Mouse (Mus musculus): Measurements from ENCODE around the gene Mrpl43. TPM values are rescaled to one million over a fixed set of nuclear protein-coding genes. Genes with fewer than 3 reads are reported as not detected.

Gene Mrpl43
- polyA plus RNA-seq, 1 experiment: 86.5 TPM

- 58% methylated on average over 20 of the region's 20 CpGs for WGBS
- H3K36me3 ChIP-seq (ENCODE audit: control insufficient read depth, insufficient read depth, low read length): no peaks in the 10 kb centered on the region
- H3K27ac ChIP-seq (ENCODE audit: insufficient read depth, low read depth, low read length): no peak overlapping the region; the same call in 1 of the 2 replicates
- DNase-seq: peak; percentile 92
- H3K4me3 ChIP-seq (ENCODE audit: insufficient read depth, low read depth, low read length): peak overlapping the region; percentile 98; the same call in 1 of the 2 replicates
- no peak for TF ChIP-seq POLR2A (IDR thresholded peaks at IDR 0.05; ENCODE audit: low read depth, low read length)
- no peak for TF ChIP-seq CTCF (conservative IDR thresholded peaks at IDR 0.05; ENCODE audit: insufficient read depth, insufficient read length, low read depth, low read length)
- H3K4me1 ChIP-seq (ENCODE audit: control insufficient read depth, insufficient read depth, low read length): peaks cover 19% of the 10 kb centered on the region
- H3K27me3 ChIP-seq (replicated peaks; ENCODE audit: control insufficient read depth, insufficient read depth, low read length): no peaks in the 10 kb centered on the region
Measured at GRCm38 (mm10) chr19:45007425-45008191, 1.4 kb upstream of the Mrpl43 start.

DNA sequence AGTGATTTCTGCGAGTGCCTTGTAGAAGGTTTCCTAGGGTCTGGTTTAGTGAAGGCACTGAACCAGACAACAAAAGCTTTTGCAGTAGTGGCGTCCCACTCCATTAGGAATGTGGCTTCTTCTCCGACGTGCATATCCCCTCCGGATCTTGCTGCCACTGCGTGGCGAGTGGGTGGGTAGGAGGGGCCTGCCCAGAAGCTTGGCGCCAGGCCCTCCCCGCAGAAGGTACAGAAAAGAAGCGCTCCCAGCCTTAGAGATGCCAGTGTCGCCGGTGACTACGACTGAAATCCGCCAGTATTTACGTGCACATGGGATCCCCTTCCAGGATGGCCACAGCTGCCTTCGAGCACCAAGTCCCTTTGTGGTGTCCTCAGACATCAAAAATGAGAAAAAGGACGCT lies 779 bp upstream of the Mrpl43 start:
- WGBS: 20% methylated on average over 17 of the region's 17 CpGs
- DNase-seq: no peak
- Histone ChIP-seq H3K4me1 (ENCODE audit: control insufficient read depth, insufficient read depth, low read length) (peaks cover 19% of the 10 kb centered on the region), H3K27ac (ENCODE audit: insufficient read depth, low read depth, low read length) (no peak overlapping the region; the same call in 1 of the 2 replicates), H3K36me3 (ENCODE audit: control insufficient read depth, insufficient read depth, low read length) (no peaks in the 10 kb centered on the region), H3K27me3 (replicated peaks; ENCODE audit: control insufficient read depth, insufficient read depth, low read length) (no peaks in the 10 kb centered on the region), H3K4me3 (ENCODE audit: insufficient read depth, low read depth, low read length) (peak overlapping the region; percentile 98)
- TF ChIP-seq POLR2A (IDR thresholded peaks at IDR 0.05; ENCODE audit: low read depth, low read length): no peak
- no peak for TF ChIP-seq CTCF (conservative IDR thresholded peaks at IDR 0.05; ENCODE audit: insufficient read depth, insufficient read length, low read depth, low read length)

DNA sequence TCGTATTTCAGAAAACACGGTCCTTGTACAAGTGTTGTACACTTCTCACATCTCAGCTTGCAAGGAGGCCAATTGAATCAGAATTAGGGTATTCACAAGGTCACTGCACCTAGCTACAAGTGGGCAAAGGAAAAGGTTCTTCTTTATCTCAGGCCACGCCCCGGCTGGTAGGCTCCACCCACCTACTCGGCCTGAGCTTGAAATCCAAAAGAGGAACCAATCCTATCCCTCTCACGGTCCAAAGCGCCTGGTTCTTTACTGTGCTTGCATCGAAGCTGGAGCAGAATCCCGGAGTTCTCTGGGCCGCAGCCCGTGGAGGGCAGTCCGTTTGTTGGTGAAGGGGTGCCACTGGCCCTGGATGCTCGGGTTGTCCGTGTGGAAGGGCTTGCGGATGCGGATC lies 798 bp downstream of the Mrpl43 start, which contains the start of gene Twnk:
TSS of gene Twnk (plus strand) at position 220 of the 400 bp plus-strand sequence.
- Histone ChIP-seq H3K27me3 (replicated peaks; ENCODE audit: control insufficient read depth, insufficient read depth, low read length) (no peaks in the 10 kb centered on the region), H3K27ac (ENCODE audit: insufficient read depth, low read depth, low read length) (peak within 1 kb of the TSS; percentile 92), H3K4me3 (ENCODE audit: insufficient read depth, low read depth, low read length) (peak within 1 kb of the TSS; percentile 98), H3K36me3 (ENCODE audit: control insufficient read depth, insufficient read depth, low read length) (no peaks in the 10 kb centered on the region), H3K4me1 (ENCODE audit: control insufficient read depth, insufficient read depth, low read length) (peaks cover 19% of the 10 kb centered on the region)
- 8% methylated on average over 16 of the region's 16 CpGs for WGBS
- TF ChIP-seq CTCF (conservative IDR thresholded peaks at IDR 0.05; ENCODE audit: insufficient read depth, insufficient read length, low read depth, low read length): no peak
- no peak for TF ChIP-seq POLR2A (IDR thresholded peaks at IDR 0.05; ENCODE audit: low read depth, low read length)
- DNase-seq: peak; percentile 82

DNA sequence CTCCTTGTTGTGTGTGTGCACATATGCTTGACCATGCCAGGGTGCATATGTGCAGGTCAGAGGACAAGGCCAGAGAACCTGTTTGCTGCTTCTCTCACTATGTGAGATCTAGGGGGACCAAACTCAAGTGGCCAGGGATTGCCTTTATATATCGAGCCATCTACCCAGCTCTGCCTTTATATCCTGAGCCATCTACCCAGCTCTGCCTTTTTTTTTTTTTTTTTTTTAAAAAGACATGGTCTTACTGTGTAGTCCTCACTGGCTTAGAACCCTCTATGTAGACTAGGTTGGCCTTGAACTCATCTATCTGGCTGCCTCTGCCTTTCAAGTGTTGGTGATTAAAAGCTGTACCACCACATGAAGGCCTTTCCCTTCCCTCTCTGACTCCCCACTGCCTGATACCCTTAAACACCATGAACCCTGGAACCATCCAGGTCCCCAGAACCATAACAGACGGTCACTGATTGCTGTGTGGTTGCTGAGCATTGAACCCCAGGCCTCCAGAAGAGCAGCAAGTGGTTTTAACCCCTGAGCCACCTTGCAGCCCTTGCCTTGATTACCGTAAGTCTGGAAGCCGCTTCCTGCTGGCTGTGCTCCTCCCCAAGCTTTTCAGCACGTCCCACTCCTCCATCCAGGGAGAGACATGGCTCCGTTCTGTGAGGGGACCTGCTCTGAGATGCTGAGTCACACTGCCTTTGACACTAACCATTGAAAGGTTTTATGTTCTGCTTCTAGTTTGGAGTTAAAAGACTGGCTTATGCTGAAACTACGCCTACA lies 2.3 kb downstream of the Mrpl43 start:
- Histone ChIP-seq H3K27ac (ENCODE audit: insufficient read depth, low read depth, low read length) (no peak overlapping the region), H3K27me3 (replicated peaks; ENCODE audit: control insufficient read depth, insufficient read depth, low read length) (no peaks in the 10 kb centered on the region), H3K4me3 (ENCODE audit: insufficient read depth, low read depth, low read length) (no peak overlapping the region), H3K36me3 (ENCODE audit: control insufficient read depth, insufficient read depth, low read length) (no peaks in the 10 kb centered on the region), H3K4me1 (ENCODE audit: control insufficient read depth, insufficient read depth, low read length) (peaks cover 19% of the 10 kb centered on the region)
- 84% methylated on average over 7 of the region's 7 CpGs for WGBS
- TF ChIP-seq POLR2A (IDR thresholded peaks at IDR 0.05; ENCODE audit: low read depth, low read length): no peak
- TF ChIP-seq CTCF (conservative IDR thresholded peaks at IDR 0.05; ENCODE audit: insufficient read depth, insufficient read length, low read depth, low read length): no peak
- no peak for DNase-seq

GRCm38 (mm10) chr19:45002301-45002700 lies 3.9 kb downstream of the Mrpl43 start:
- Histone ChIP-seq H3K4me3 (ENCODE audit: insufficient read depth, low read depth, low read length) (no peak overlapping the region), H3K36me3 (ENCODE audit: control insufficient read depth, insufficient read depth, low read length) (no peaks in the 10 kb centered on the region), H3K4me1 (ENCODE audit: control insufficient read depth, insufficient read depth, low read length) (peaks cover 9% of the 10 kb centered on the region), H3K27ac (ENCODE audit: insufficient read depth, low read depth, low read length) (no peak overlapping the region), H3K27me3 (replicated peaks; ENCODE audit: control insufficient read depth, insufficient read depth, low read length) (no peaks in the 10 kb centered on the region)
- peak; percentile 51; the same call in 1 of the 2 replicates for TF ChIP-seq CTCF (conservative IDR thresholded peaks at IDR 0.05; ENCODE audit: insufficient read depth, insufficient read length, low read depth, low read length)
- TF ChIP-seq POLR2A (IDR thresholded peaks at IDR 0.05; ENCODE audit: low read depth, low read length): no peak
- WGBS: 60% methylated on average over 3 of the region's 3 CpGs
- DNase-seq: peak; percentile 31

DNA sequence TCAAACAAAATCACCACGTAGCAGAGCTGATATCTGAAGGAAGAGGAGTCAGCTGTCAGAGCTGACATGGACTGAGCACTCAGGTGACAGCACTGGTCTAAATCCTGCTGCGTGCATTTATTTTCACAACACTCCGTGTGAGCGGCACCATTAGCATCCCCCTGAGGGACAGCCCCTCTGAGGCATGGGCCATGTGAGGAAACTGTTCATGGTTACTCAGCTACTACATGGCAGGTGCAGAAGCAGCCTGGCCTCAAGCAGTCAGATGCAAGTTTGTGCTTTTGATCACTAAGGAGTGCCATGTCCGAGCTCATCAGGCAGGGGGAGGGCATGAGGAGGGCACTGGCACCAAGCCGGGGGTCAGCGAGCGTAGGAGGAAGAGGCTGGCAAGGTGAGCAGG lies 6.6 kb downstream of the Mrpl43 start:
- Histone ChIP-seq H3K36me3 (ENCODE audit: control insufficient read depth, insufficient read depth, low read length) (no peaks in the 10 kb centered on the region), H3K27me3 (replicated peaks; ENCODE audit: control insufficient read depth, insufficient read depth, low read length) (no peaks in the 10 kb centered on the region), H3K27ac (ENCODE audit: insufficient read depth, low read depth, low read length) (no peak overlapping the region), H3K4me1 (ENCODE audit: control insufficient read depth, insufficient read depth, low read length) (no peaks in the 10 kb centered on the region), H3K4me3 (ENCODE audit: insufficient read depth, low read depth, low read length) (no peak overlapping the region)
- no peak for TF ChIP-seq CTCF (conservative IDR thresholded peaks at IDR 0.05; ENCODE audit: insufficient read depth, insufficient read length, low read depth, low read length)
- TF ChIP-seq POLR2A (IDR thresholded peaks at IDR 0.05; ENCODE audit: low read depth, low read length): no peak
- DNase-seq: no peak
- 81% methylated on average over 8 of the region's 8 CpGs for WGBS

DNA sequence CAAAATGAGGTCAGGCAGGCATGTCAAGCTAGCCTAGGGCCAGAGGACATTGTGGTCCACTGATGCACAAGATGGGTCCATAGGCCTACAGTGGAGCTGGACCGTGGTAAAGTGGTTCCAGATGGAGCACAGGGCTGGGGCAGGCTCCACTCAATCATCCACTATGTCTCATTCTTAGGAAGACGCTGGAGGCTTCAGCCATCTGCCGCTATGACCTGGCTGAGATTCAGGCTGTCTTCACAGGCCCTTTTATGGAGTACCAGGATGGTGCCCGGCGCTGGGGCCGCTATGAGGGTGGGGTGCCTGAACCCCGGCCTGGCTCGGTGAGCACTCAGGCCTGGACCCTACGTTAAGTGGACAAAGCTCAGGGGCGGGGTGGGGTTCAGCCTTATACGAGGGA lies 8.5 kb downstream of the Mrpl43 start:
- 87% methylated on average over 11 of the region's 11 CpGs for WGBS
- Histone ChIP-seq H3K27me3 (replicated peaks; ENCODE audit: control insufficient read depth, insufficient read depth, low read length) (no peaks in the 10 kb centered on the region), H3K4me3 (ENCODE audit: insufficient read depth, low read depth, low read length) (no peak overlapping the region), H3K36me3 (ENCODE audit: control insufficient read depth, insufficient read depth, low read length) (no peaks in the 10 kb centered on the region), H3K27ac (ENCODE audit: insufficient read depth, low read depth, low read length) (no peak overlapping the region), H3K4me1 (ENCODE audit: control insufficient read depth, insufficient read depth, low read length) (no peaks in the 10 kb centered on the region)
- no peak for DNase-seq
- no peak for TF ChIP-seq CTCF (conservative IDR thresholded peaks at IDR 0.05; ENCODE audit: insufficient read depth, insufficient read length, low read depth, low read length)
- no peak for TF ChIP-seq POLR2A (IDR thresholded peaks at IDR 0.05; ENCODE audit: low read depth, low read length)
